In the genomic region with DNA sequence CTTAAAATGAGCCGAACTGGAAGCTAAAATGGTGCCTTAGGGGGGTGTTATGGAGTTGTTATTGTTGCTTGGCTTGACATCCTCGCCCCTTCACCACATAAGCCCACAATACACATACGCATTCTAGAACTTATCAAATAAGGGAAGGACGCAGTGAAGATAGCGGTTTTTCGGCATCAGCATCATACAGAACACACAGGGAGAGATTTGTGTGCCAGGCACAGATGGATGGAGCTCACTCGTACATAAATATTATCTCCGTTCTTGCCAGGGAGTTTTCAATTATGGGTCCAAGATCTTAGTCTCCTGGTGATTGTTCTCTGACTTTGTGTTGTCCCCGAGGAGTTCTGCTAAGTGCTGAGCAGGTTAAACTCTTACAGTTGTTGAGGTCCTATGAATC, we compare ENCODE assay signal across 28 mouse cellular contexts. TPM values are rescaled to one million over a fixed set of nuclear protein-coding genes. Genes with fewer than 3 reads are reported as not detected.
A peak's percentile ranks its signal among the peaks of the same experiment; 100 is the strongest.
DNase-seq lines count a peak whose midpoint lies in the region; ATAC-seq and TF ChIP-seq lines count a peak whose summit lies in the region.
"Had no signal": no experiment of that assay in that cellular context is flagged by ENCODE, and none has a peak within 500 bp of the region (broad histone marks: within the 10 kb centered on the region; RNA-seq: fewer than 3 reads in every experiment).

No protein-coding gene starts in this region.

- H3K4me2 ChIP-seq in lung, postnatal 0 days (replicated peaks; ENCODE audit: low read depth, low read length): no peak overlapping the region
- H3K4me2 ChIP-seq: heart, embryonic 15.5 days; hindbrain, embryonic 14.5 days; liver, embryonic 15.5 days; neural tube, embryonic 12.5 days had no signal

- TF ChIP-seq CTCF in lung, postnatal 0 days (IDR thresholded peaks at IDR 0.05): no peak

- no peaks in the 10 kb centered on the region for H3K9me3 ChIP-seq in lung, postnatal 0 days (ENCODE audit: low read length)
- H3K9me3 ChIP-seq: embryonic facial prominence, embryonic 10.5 days; heart, embryonic 15.5 days; limb, embryonic 10.5 days; liver, embryonic 15.5 days; neural tube, embryonic 12.5 days had no signal

- H3K27me3 ChIP-seq in lung, postnatal 0 days (replicated peaks; ENCODE audit: insufficient read depth, low read length): no peaks in the 10 kb centered on the region
- H3K27me3 ChIP-seq: heart, embryonic 15.5 days; liver, embryonic 15.5 days; neural tube, embryonic 12.5 days had no signal

- no peak overlapping the region for H3K9ac ChIP-seq in lung, postnatal 0 days (replicated peaks; ENCODE audit: low read depth)
- H3K9ac ChIP-seq: heart, embryonic 15.5 days; hindbrain, embryonic 14.5 days; liver, embryonic 15.5 days; neural tube, embryonic 12.5 days had no signal

- WGBS in lung, postnatal 0 days: 84% methylated on average over 9 of the region's 9 CpGs

- ATAC-seq in frontal cortex, adult (ENCODE audit: low TSS enrichment): peak; percentile 58
- no peak for ATAC-seq in lung, postnatal 0 days
- ATAC-seq: CD4-positive, CD25-positive, alpha-beta regulatory T cell, adult 4 months; inflammation-experienced regulatory T-cells, adult 6 months had no signal

- H3K4me3 ChIP-seq in lung, postnatal 0 days (ENCODE audit: low read depth, low read length): no peak overlapping the region
- H3K4me3 ChIP-seq: embryonic facial prominence, embryonic 10.5 days; heart, adult 2 months; heart, embryonic 15.5 days; layer of hippocampus, adult 2 months; limb, embryonic 10.5 days; liver, embryonic 15.5 days; neural tube, embryonic 12.5 days had no signal

- peak overlapping the region; percentile 15; the same call in 1 of the 2 replicates for H3K27ac ChIP-seq in lung, postnatal 0 days (ENCODE audit: low read length)
- H3K27ac ChIP-seq: embryonic facial prominence, embryonic 10.5 days; heart, adult 2 months; heart, embryonic 15.5 days; hindbrain, embryonic 14.5 days; layer of hippocampus, adult 2 months; limb, embryonic 10.5 days; liver, embryonic 15.5 days; neural tube, embryonic 12.5 days had no signal

- H3K4me1 ChIP-seq in lung, postnatal 0 days (ENCODE audit: insufficient read depth, low read depth, low read length): peaks cover 17% of the 10 kb centered on the region; the same call in 1 of the 2 replicates

- peak; percentile 59 for DNase-seq in cerebellum, adult 9-10 months
- DNase-seq in cerebellum, adult 11 months: no peak
- DNase-seq in frontal cortex, postnatal 25 days (ENCODE audit: low spot score in 2 of 2): no peak
- DNase-seq in lung, postnatal 0 days (ENCODE audit: low spot score): no peak
- no peak for DNase-seq in lung, adult 18-20 months
- DNase-seq in embryo, embryonic 10.5 days (ENCODE audit: low spot score): no peak
- DNase-seq: adrenal gland, postnatal 36 days; gastrocnemius, postnatal 14 days; heart, adult 2 months; heart, postnatal 4 days; kidney, adult 8-10 months; kidney, postnatal 25 days; liver; lung, postnatal 14 days; midbrain, embryonic 14.5 days; retina, postnatal 1 day; right cerebral cortex, postnatal 25 days; spleen, adult 18-20 months had no signal

- TF ChIP-seq EP300 in lung, postnatal 0 days (IDR thresholded peaks at IDR 0.05): no peak

- H3K36me3 ChIP-seq in lung, postnatal 0 days (ENCODE audit: insufficient read depth, low read length): no peaks in the 10 kb centered on the region
- H3K36me3 ChIP-seq: embryonic facial prominence, embryonic 10.5 days; heart, embryonic 15.5 days; limb, embryonic 10.5 days; liver, embryonic 15.5 days; neural tube, embryonic 12.5 days had no signal

RNA-seq across cellular contexts. Expression of a gene that starts 50.0 kb away (rescaled TPM):
- polyA plus RNA-seq in lung, postnatal 0 days (2015; fragmentation: Nextera tagmentation; extraction: Ambion mirVana): 13.8 and 17.5 TPM in 2 replicates
